Mouse (Mus musculus) embryonic facial prominence, embryonic 10.5 days (tissue): Measurements from ENCODE around the gene Aprt. TPM values are rescaled to one million over a fixed set of nuclear protein-coding genes. Genes with fewer than 3 reads are reported as not detected.
"Not testable (repeated sequence)": the region's sequence is repeated elsewhere in the genome, so short reads cannot be mapped to it uniquely, and the experiment has no call there.

Source experiments
- DNase-seq: peaks from one replicate; pipeline ENCODE4 v3.0.0-alpha.2; 2017; ENCODE audit warnings: low spot score
- H3K27ac ChIP-seq: fragments of 300-500 bp; sonication (generic); replicated peaks from 2 replicates; pipeline ENCODE4 v1.5.1; 2016; ENCODE audit warnings: mild to moderate bottlenecking
- H3K27me3 ChIP-seq: fragments of 300-500 bp; sonication (generic); replicated peaks from 2 replicates; pipeline ENCODE4 v1.6.1; 2016; ENCODE audit warnings: low read depth, mild to moderate bottlenecking; ENCODE audit not compliant: poor library complexity, severe bottlenecking
- H3K36me3 ChIP-seq: fragments of 300-500 bp; sonication (generic); replicated peaks from 2 replicates; pipeline ENCODE4 v1.6.1; 2016; ENCODE audit warnings: mild to moderate bottlenecking, moderate library complexity
- H3K4me1 ChIP-seq: fragments of 300-500 bp; sonication (generic); 2 replicates; pipeline ENCODE4 v1.6.1; 2016
- H3K4me3 ChIP-seq: fragments of 300-500 bp; sonication (generic); 2 replicates; pipeline ENCODE4 v1.5.1; 2016; ENCODE audit warnings: mild to moderate bottlenecking, moderate library complexity
- H3K9me3 ChIP-seq: fragments of 300-500 bp; sonication (generic); 2 replicates; pipeline ENCODE4 v1.6.1; 2016; ENCODE audit warnings: mild to moderate bottlenecking
- WGBS: fragments of 180-500 bp; shearing (Covaris S2); methylation state at CpG from one replicate; pipeline ENCODE4 v1.1.7; 2016; 5-methylcytosine and 5-hydroxymethylcytosine counted together
- polyA plus RNA-seq: library from polyadenylated mRNA; unstranded; fragments of >200 nt; fragmentation: Nextera tagmentation; extraction: Ambion mirVana; gene quantifications from 2 replicates; pipeline ENCODE4 v1.2.1, GENCODE M21; 2016

Aprt gene
- polyA plus RNA-seq, 1 experiment from 2014 or later: 300 TPM

DNA sequence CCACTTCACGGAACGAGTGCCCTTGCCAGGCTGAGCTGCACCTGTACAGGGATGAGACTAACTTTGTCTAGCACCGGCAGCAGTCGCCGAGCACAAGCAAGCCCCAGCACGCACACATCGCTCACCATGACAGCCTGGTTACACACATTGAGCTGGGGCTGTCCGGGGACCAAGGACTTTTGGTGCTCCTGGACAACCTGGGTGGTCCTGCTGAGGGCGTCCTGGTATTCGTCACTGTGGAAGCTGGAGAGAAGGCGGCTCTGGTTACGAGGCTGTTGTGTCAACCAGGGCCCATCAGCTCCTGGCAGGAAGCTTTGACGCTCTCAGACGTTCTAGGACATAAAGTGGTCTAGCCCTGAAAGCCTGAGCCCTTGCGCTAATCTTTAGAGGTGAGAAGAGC, 4.2 kb upstream of the Aprt start:
- Histone ChIP-seq H3K36me3 (no peaks in the 10 kb centered on the region), H3K4me3 (0 out of 2 replicates have a peak overlapping the region, but pooled peaks have one; percentile 4), H3K27ac (peak overlapping the region; percentile 54), H3K9me3 (no peaks in the 10 kb centered on the region), H3K27me3 (no peaks in the 10 kb centered on the region), H3K4me1 (peaks cover 58% of the 10 kb centered on the region)
- DNase-seq: peak; percentile 70
- WGBS: 72% methylated on average over 15 of the region's 15 CpGs

DNA sequence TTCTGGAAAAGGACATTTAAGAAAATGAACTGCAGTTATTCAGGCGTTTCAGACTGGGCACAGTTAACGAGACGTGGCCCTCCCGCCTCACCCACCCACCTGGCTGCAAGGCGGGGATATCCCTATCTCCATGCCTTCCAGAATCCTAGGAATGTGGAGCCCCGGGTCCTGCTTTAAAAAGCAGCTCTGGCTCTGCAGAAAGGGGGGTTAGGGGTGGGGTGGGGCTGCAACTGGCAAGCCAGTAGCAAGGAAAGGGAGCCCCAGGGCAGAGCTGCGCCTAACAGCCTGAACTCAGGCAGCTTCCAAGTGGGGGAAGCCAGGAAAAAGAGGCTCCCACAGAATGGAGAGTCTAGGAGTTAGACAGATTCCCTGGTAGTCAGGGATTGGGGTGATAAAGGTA, 2.5 kb upstream of the Aprt start:
- no peaks in the 10 kb centered on the region for H3K27me3 ChIP-seq
- peak; percentile 59 for DNase-seq
- H3K27ac ChIP-seq: peak overlapping the region; percentile 71
- peaks cover 12% of the 10 kb centered on the region for H3K36me3 ChIP-seq
- WGBS: 22% methylated on average over 7 of the region's 7 CpGs
- H3K4me1 ChIP-seq: peaks cover 67% of the 10 kb centered on the region
- H3K4me3 ChIP-seq: peak overlapping the region; percentile 11; the same call in 1 of the 2 replicates
- H3K9me3 ChIP-seq: no peaks in the 10 kb centered on the region

DNA sequence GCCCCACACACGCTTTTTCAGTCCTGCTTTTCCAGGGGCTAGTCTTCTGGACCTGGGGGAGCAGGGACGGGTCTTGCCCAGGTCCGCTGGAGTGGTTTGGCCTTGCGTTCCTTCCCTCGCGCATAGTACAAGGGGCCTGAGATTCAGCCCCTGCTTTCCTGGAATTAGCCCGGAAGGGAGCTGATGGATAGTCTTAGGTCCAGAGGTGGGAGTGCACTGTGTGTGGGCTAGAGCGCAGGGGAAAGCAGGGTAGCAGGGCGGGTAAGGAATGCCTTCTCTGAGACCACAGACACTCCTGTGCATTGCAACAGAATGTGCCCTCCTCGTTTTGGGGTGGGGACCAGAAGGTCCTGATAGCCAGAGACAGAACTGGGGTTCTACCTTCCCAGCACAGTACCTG, 407 bp upstream of the Aprt start:
- H3K36me3 ChIP-seq: peaks cover 33% of the 10 kb centered on the region
- peak overlapping the region; percentile 90 for H3K27ac ChIP-seq
- no peak for DNase-seq
- 44% methylated on average over 10 of the region's 10 CpGs for WGBS
- H3K9me3 ChIP-seq: no peaks in the 10 kb centered on the region
- H3K4me1 ChIP-seq: peaks cover 84% of the 10 kb centered on the region
- H3K4me3 ChIP-seq: peak overlapping the region; percentile 72
- H3K27me3 ChIP-seq: no peaks in the 10 kb centered on the region

GRCm38 (mm10) chr8:122575735-122576647, 718 bp downstream of the Aprt start:
- H3K36me3 ChIP-seq: peaks cover 44% of the 10 kb centered on the region
- WGBS: 18% methylated on average over 21 of the region's 21 CpGs
- DNase-seq: peak; percentile 34
- peak overlapping the region; percentile 90 for H3K27ac ChIP-seq
- no peaks in the 10 kb centered on the region for H3K9me3 ChIP-seq
- peak overlapping the region; percentile 72 for H3K4me3 ChIP-seq
- H3K27me3 ChIP-seq: no peaks in the 10 kb centered on the region
- peaks cover 80% of the 10 kb centered on the region for H3K4me1 ChIP-seq

DNA sequence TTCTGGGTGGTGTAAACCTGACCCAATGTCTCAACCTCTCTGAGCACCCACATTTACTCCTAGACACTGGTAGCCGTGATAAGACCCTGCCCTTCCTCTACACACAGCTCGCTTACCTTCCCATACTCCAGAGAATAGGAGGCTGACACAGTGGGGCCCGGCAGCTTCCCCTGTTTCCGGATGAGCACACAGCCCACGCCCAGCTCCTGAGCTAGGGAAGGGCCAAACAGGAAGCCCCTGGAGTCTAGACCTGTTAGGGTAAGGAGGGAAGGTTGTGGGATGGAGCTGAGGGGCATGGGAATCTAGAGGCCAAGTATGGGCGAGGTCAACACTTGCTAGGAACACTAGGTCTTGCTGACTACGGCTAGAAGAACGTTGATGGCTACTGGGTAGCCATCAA, 1.4 kb downstream of the Aprt start:
- H3K9me3 ChIP-seq: no peaks in the 10 kb centered on the region
- peak overlapping the region; percentile 31 for H3K27ac ChIP-seq
- WGBS: 77% methylated on average over 8 of the region's 8 CpGs
- no peak for DNase-seq
- H3K4me3 ChIP-seq: peak overlapping the region; percentile 72
- peaks cover 51% of the 10 kb centered on the region for H3K36me3 ChIP-seq
- no peaks in the 10 kb centered on the region for H3K27me3 ChIP-seq
- peaks cover 76% of the 10 kb centered on the region for H3K4me1 ChIP-seq

- Histone ChIP-seq H3K9me3 (no peaks in the 10 kb centered on the region), H3K4me3 (peak overlapping the region; percentile 72; the same call in 1 of the 2 replicates), H3K36me3 (peaks cover 56% of the 10 kb centered on the region), H3K27ac (no peak overlapping the region), H3K4me1 (peaks cover 76% of the 10 kb centered on the region), H3K27me3 (no peaks in the 10 kb centered on the region)
- WGBS: 55% methylated on average over 10 of the region's 10 CpGs
- no peak for DNase-seq
Measured at GRCm38 (mm10) chr8:122574667-122575251, 1.9 kb downstream of the Aprt start.

GRCm38 (mm10) chr8:122574264-122574663, 2.4 kb downstream of the Aprt start:
- Histone ChIP-seq H3K4me3 (no peak overlapping the region), H3K27me3 (no peaks in the 10 kb centered on the region), H3K27ac (no peak overlapping the region), H3K9me3 (no peaks in the 10 kb centered on the region), H3K36me3 (peaks cover 61% of the 10 kb centered on the region), H3K4me1 (peaks cover 76% of the 10 kb centered on the region)
- 64% methylated on average over 3 of the region's 3 CpGs for WGBS
- no peak for DNase-seq

DNA sequence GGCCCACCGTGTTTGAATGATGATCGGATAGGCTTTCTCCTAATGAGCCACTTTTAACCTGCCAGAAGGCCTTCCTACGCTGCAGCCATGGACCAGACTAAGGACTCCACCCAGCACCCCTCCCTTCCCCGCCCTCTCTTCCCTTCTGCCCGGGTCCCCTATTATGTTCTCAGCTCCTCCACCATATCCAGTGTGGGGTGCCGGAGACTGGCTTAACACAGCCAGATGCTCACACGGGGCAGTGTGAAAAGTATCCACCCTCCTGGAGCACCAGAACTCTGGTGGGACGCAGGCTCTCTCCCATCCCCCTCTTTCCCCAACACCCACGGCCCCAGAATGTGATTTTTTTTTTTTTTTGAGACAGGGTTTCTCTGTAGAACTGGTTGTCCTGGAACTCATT, 3.1 kb downstream of the Aprt start:
- Histone ChIP-seq H3K27me3 (no peaks in the 10 kb centered on the region), H3K27ac (no peak overlapping the region; the same call in 1 of the 2 replicates), H3K36me3 (peaks cover 67% of the 10 kb centered on the region), H3K4me3 (no peak overlapping the region), H3K4me1 (peaks cover 76% of the 10 kb centered on the region), H3K9me3 (no peaks in the 10 kb centered on the region)
- no peak for DNase-seq
- WGBS: 67% methylated on average over 9 of the region's 9 CpGs

DNA sequence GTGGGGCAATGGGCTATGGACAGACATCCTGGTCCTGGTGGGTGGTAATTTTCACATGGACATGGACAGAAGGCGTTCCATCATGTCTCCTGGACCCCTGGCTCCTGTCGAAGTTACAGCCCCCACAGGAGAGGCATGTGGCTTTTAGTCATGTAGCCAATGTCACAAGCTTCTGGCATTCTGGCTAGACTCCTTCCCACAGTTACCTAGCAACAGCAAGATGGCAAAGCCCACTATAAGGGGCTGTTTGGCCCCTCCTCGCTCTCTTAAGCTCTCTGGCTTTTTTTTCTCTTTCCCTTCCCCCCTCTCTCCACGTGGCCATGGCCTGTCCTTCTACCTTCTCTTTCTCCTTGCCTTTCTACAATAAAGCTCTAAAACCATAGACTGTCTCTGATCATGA, 3.5 kb downstream of the Aprt start:
- H3K27me3 ChIP-seq, DNase-seq, H3K4me3 ChIP-seq, H3K27ac ChIP-seq, H3K9me3 ChIP-seq: not testable (repeated sequence)
- 49% methylated on average over 4 of the region's 4 CpGs for WGBS
- Histone ChIP-seq H3K4me1 (peaks cover 74% of the 10 kb centered on the region), H3K36me3 (peaks cover 67% of the 10 kb centered on the region)

GRCm38 (mm10) chr8:122572751-122573150, 4.0 kb downstream of the Aprt start:
- Histone ChIP-seq H3K36me3 (peaks cover 67% of the 10 kb centered on the region), H3K4me3 (no peak overlapping the region), H3K27me3 (no peaks in the 10 kb centered on the region), H3K27ac (no peak overlapping the region), H3K4me1 (peaks cover 75% of the 10 kb centered on the region), H3K9me3 (no peaks in the 10 kb centered on the region)
- DNase-seq: no peak
- WGBS: 91% methylated on average over 3 of the region's 3 CpGs

DNA sequence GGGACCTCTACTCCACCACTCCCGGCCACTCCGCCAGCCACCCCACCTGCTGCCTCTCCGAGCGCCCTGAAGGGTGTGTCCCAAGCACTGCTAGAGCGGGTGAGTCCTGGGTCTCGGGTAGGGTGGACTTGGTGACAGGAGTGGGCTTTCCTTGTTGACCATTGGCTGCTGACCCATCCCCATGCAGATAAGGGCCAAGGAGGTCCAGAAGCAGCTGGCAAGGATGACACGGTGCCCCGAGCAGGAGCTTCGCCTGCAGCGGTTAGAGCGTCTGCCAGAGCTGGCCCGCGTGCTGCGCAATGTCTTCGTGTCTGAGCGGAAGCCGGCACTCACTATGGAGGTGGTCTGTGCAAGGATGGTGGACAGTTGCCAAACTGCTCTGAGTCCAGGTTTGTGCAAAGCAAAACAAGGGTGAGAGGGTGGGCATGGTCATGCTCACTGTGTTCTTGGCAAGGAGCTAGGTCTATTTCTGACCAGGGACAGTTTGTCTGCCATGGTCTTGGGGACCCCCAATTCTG, 4.9 kb downstream of the Aprt start:
- H3K27me3 ChIP-seq: no peaks in the 10 kb centered on the region
- peaks cover 67% of the 10 kb centered on the region for H3K36me3 ChIP-seq
- peaks cover 75% of the 10 kb centered on the region for H3K4me1 ChIP-seq
- no peak overlapping the region for H3K27ac ChIP-seq
- H3K4me3 ChIP-seq: no peak overlapping the region
- DNase-seq: no peak
- no peaks in the 10 kb centered on the region for H3K9me3 ChIP-seq
- WGBS: 93% methylated on average over 17 of the region's 17 CpGs

DNA sequence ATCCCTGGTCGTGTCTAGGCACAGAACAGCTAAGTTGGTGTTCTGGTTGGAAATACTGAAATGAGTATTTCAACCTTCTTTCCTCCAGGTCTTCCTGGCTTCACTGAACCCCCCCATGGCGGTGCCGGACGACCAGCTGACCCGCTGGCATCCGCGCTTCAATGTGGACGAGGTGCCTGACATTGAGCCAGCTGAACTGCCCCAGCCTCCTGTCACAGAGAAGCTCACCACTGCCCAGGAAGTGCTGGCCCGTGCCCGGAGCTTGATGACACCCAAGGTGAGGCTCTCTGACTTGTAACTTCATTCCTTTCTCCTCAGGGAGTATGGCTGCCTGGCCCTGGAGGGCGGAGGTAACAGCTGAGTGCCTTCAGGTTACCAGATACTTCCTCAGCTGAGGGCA, 5.6 kb downstream of the Aprt start:
- no peak for DNase-seq
- H3K4me3 ChIP-seq: 0 out of 2 replicates have a peak overlapping the region, but pooled peaks have one; percentile 1
- 93% methylated on average over 11 of the region's 11 CpGs for WGBS
- peaks cover 67% of the 10 kb centered on the region for H3K36me3 ChIP-seq
- no peaks in the 10 kb centered on the region for H3K9me3 ChIP-seq
- H3K27me3 ChIP-seq: no peaks in the 10 kb centered on the region
- H3K4me1 ChIP-seq: peaks cover 75% of the 10 kb centered on the region
- H3K27ac ChIP-seq: no peak overlapping the region
